Mouse (Mus musculus) E14TG2a.4 (cell line): ENCODE measurements around the gene Atp8a1.

Source experiments
- CTCF ChIP-seq: conservative IDR thresholded peaks from 2 replicates; pipeline ENCODE4 v1.5.1; 2014; ENCODE audit warnings: low read length
- NANOG ChIP-seq: IDR thresholded peaks from 2 replicates; pipeline ENCODE4 v1.6.1; 2014; ENCODE audit warnings: borderline replicate concordance, low read length, mixed read lengths
- POU5F1 ChIP-seq: IDR thresholded peaks from 2 replicates; pipeline ENCODE4 v1.6.1; 2014; ENCODE audit warnings: low read length, borderline replicate concordance

- TF ChIP-seq CTCF (no peak), NANOG (no peak), POU5F1 (no peak)
Observed at GRCm38 (mm10) chr5:67652468-67652867, 194.8 kb downstream of the Atp8a1 start.
